Mouse (Mus musculus): ENCODE data around the gene Gne.

Gene Gne

GRCm38 (mm10) chr4:44083945-44084344, at the start of gene Gne:
Gene Gne (minus strand): TSS chr4:44084177.
- no peak for DNase-seq (ENCODE audit: low read depth, low spot score)

GRCm38 (mm10) chr4:44126805-44127204, 42.8 kb upstream of the Gne start:
- DNase-seq (ENCODE audit: low read depth, low spot score) = no peak

- no peak for DNase-seq (ENCODE audit: low read depth, low spot score)
Observed at GRCm38 (mm10) chr4:44119410-44120201, 35.6 kb upstream of the Gne start.

GRCm38 (mm10) chr4:44115046-44115445, 31.1 kb upstream of the Gne start:
- DNase-seq (ENCODE audit: low read depth, low spot score) = no peak

- DNase-seq (ENCODE audit: low read depth, low spot score) = no peak
Observed at GRCm38 (mm10) chr4:44113393-44114138, 29.6 kb upstream of the Gne start.

- DNase-seq (ENCODE audit: low read depth, low spot score) = no peak
Observed at GRCm38 (mm10) chr4:44112741-44113140, 28.8 kb upstream of the Gne start.

GRCm38 (mm10) chr4:44110771-44111170, 26.8 kb upstream of the Gne start:
- no peak for DNase-seq (ENCODE audit: low read depth, low spot score)

GRCm38 (mm10) chr4:44108297-44108696, 24.3 kb upstream of the Gne start:
- DNase-seq (ENCODE audit: low read depth, low spot score) = no peak

GRCm38 (mm10) chr4:44107339-44107738, 23.4 kb upstream of the Gne start:
- DNase-seq (ENCODE audit: low read depth, low spot score) = no peak

- DNase-seq (ENCODE audit: low read depth, low spot score) = no peak
Observed at GRCm38 (mm10) chr4:44106297-44106821, 22.4 kb upstream of the Gne start.

- no peak for DNase-seq (ENCODE audit: low read depth, low spot score)
Observed at GRCm38 (mm10) chr4:44104195-44104917, 20.4 kb upstream of the Gne start.

- DNase-seq (ENCODE audit: low read depth, low spot score) = no peak
Observed at GRCm38 (mm10) chr4:44103620-44104019, 19.6 kb upstream of the Gne start.

GRCm38 (mm10) chr4:44097576-44098335, 13.8 kb upstream of the Gne start:
- no peak for DNase-seq (ENCODE audit: low read depth, low spot score)

- no peak for DNase-seq (ENCODE audit: low read depth, low spot score)
Observed at GRCm38 (mm10) chr4:44094475-44094874, 10.5 kb upstream of the Gne start.

- DNase-seq (ENCODE audit: low read depth, low spot score) = no peak
Observed at GRCm38 (mm10) chr4:44092359-44092758, 8.4 kb upstream of the Gne start.

- no peak for DNase-seq (ENCODE audit: low read depth, low spot score)
Observed at GRCm38 (mm10) chr4:44085566-44085965, 1.6 kb upstream of the Gne start.

- no peak for DNase-seq (ENCODE audit: low read depth, low spot score)
Observed at GRCm38 (mm10) chr4:44084602-44085325, 787 bp upstream of the Gne start.

- DNase-seq (ENCODE audit: low read depth, low spot score) = no peak
Observed at GRCm38 (mm10) chr4:44078358-44078933, 5.5 kb downstream of the Gne start.

- DNase-seq (ENCODE audit: low read depth, low spot score) = no peak
Observed at GRCm38 (mm10) chr4:44074422-44074821, 9.6 kb downstream of the Gne start.

GRCm38 (mm10) chr4:44073799-44074198, 10.2 kb downstream of the Gne start:
- DNase-seq (ENCODE audit: low read depth, low spot score) = no peak

Data from brain, embryonic 18.5 days (tissue).